Mouse (Mus musculus) intestine, postnatal 0 days (tissue): ENCODE measurements around the gene Mdm2. TPM values are rescaled to one million over a fixed set of nuclear protein-coding genes. Genes with fewer than 3 reads are reported as not detected.
"Not testable (repeated sequence)": the region's sequence is repeated elsewhere in the genome, so short reads cannot be mapped to it uniquely, and the experiment has no call there.

Experiments
- ATAC-seq: fragments of 200-750 bp; cut with Nextera tagmentation; 2 replicates; pipeline ENCODE4 v1.8.0; 2017; ENCODE audit warnings: mild to moderate bottlenecking, moderate TSS enrichment, moderate library complexity
- H3K27ac ChIP-seq: fragments of 300-500 bp; sonication (generic); 2 replicates; pipeline ENCODE4 v1.5.1; 2014; ENCODE audit warnings: mild to moderate bottlenecking, low read depth, low read length, moderate library complexity
- H3K27me3 ChIP-seq: fragments of 300-500 bp; sonication (generic); replicated peaks from 2 replicates; pipeline ENCODE4 v1.6.1; 2014; ENCODE audit warnings: low read length, mixed read lengths; ENCODE audit not compliant: control insufficient read depth, insufficient read depth
- H3K36me3 ChIP-seq: fragments of 300-500 bp; sonication (generic); 2 replicates; pipeline ENCODE4 v1.6.1; 2014; ENCODE audit warnings: mild to moderate bottlenecking, moderate library complexity; ENCODE audit not compliant: control insufficient read depth, insufficient read depth
- H3K4me1 ChIP-seq: fragments of 300-500 bp; sonication (generic); replicated peaks from 2 replicates; pipeline ENCODE4 v1.6.1; 2014; ENCODE audit warnings: antibody characterized with exemption, low read length, mixed read lengths; ENCODE audit not compliant: control insufficient read depth, insufficient read depth
- H3K4me2 ChIP-seq: fragments of 300-500 bp; sonication (generic); replicated peaks from 2 replicates; pipeline ENCODE4 v1.6.1; 2014; ENCODE audit warnings: low read depth, mild to moderate bottlenecking, moderate library complexity
- H3K4me3 ChIP-seq: fragments of 300-500 bp; sonication (generic); 2 replicates; pipeline ENCODE4 v1.5.1; 2014; ENCODE audit warnings: low read depth, low read length
- H3K9ac ChIP-seq: fragments of 300-500 bp; sonication (generic); 2 replicates; pipeline ENCODE4 v1.6.1; 2014; ENCODE audit warnings: mild to moderate bottlenecking, low read depth, low read length
- H3K9me3 ChIP-seq: fragments of 300-500 bp; sonication (generic); 2 replicates; pipeline ENCODE4 v1.6.1; 2016; ENCODE audit warnings: mixed run types; ENCODE audit not compliant: control insufficient read depth
- CTCF ChIP-seq: sonication (generic); IDR thresholded peaks from 2 replicates; pipeline ENCODE4 v1.5.1; 2016; ENCODE audit warnings: low read depth, mild to moderate bottlenecking, control low read depth, antibody characterized with exemption, moderate library complexity
- WGBS: fragments of 180-500 bp; shearing (Covaris S2); extraction: QIAGEN DNeasy Blood & Tissue Kit; methylation state at CpG from one replicate; pipeline ENCODE4 v1.1.7; 2014; 5-methylcytosine and 5-hydroxymethylcytosine counted together
- polyA plus RNA-seq: library from polyadenylated mRNA; unstranded; fragments of >200 nt; fragmentation: Nextera tagmentation; extraction: Ambion mirVana; gene quantifications from 2 replicates; pipeline ENCODE4 v1.2.1, GENCODE M21; 2015

Mdm2 gene
- polyA plus RNA-seq, 1 experiment from 2014 or later: 16.5 TPM

GRCm38 (mm10) chr10:117705806-117706205 is 4.8 kb downstream of the Mdm2 start:
- Histone ChIP-seq H3K27ac (no peak overlapping the region), H3K4me1 (0 out of 2 replicates have a peak, but pooled peaks cover 5% of the 10 kb centered on the region), H3K36me3 (peaks cover 56% of the 10 kb centered on the region), H3K27me3 (no peaks in the 10 kb centered on the region), H3K9me3 (no peaks in the 10 kb centered on the region), H3K9ac (no peak overlapping the region), H3K4me2 (no peak overlapping the region), H3K4me3 (no peak overlapping the region)
- no peak for ATAC-seq
- no peak for TF ChIP-seq CTCF

GRCm38 (mm10) chr10:117704964-117705335 is 5.6 kb downstream of the Mdm2 start:
- TF ChIP-seq CTCF: no peak
- no peak for ATAC-seq
- Histone ChIP-seq H3K4me3 (no peak overlapping the region), H3K4me1 (0 out of 2 replicates have a peak, but pooled peaks cover 5% of the 10 kb centered on the region), H3K27ac (no peak overlapping the region), H3K4me2 (no peak overlapping the region), H3K27me3 (no peaks in the 10 kb centered on the region), H3K9ac (no peak overlapping the region), H3K9me3 (no peaks in the 10 kb centered on the region), H3K36me3 (peaks cover 61% of the 10 kb centered on the region)
- WGBS: 97% methylated on average over 6 of the region's 6 CpGs

- H3K27ac ChIP-seq, H3K9me3 ChIP-seq, H3K27me3 ChIP-seq, ATAC-seq, H3K4me2 ChIP-seq, H3K9ac ChIP-seq, H3K4me3 ChIP-seq, H3K4me1 ChIP-seq: not testable (repeated sequence)
- 97% methylated on average over 6 of the region's 6 CpGs for WGBS
- H3K36me3 ChIP-seq: peaks cover 66% of the 10 kb centered on the region
Measured at GRCm38 (mm10) chr10:117704314-117704963, 6.1 kb downstream of the Mdm2 start.

GRCm38 (mm10) chr10:117703506-117703905 is 7.1 kb downstream of the Mdm2 start:
- no peak for ATAC-seq
- TF ChIP-seq CTCF: no peak
- H3K36me3 ChIP-seq: peaks cover 75% of the 10 kb centered on the region
- H3K27me3 ChIP-seq: no peaks in the 10 kb centered on the region
- WGBS: 68% methylated on average over 3 of the region's 3 CpGs
- H3K4me2 ChIP-seq: no peak overlapping the region
- H3K4me1 ChIP-seq: no peaks in the 10 kb centered on the region
- no peak overlapping the region for H3K4me3 ChIP-seq
- H3K27ac ChIP-seq: no peak overlapping the region
- H3K9ac ChIP-seq: no peak overlapping the region
- no peaks in the 10 kb centered on the region for H3K9me3 ChIP-seq

- ATAC-seq: no peak
- Histone ChIP-seq H3K27me3 (no peaks in the 10 kb centered on the region), H3K9me3 (no peaks in the 10 kb centered on the region), H3K9ac (no peak overlapping the region), H3K27ac (no peak overlapping the region), H3K4me2 (no peak overlapping the region), H3K36me3 (peaks cover 82% of the 10 kb centered on the region), H3K4me1 (no peaks in the 10 kb centered on the region), H3K4me3 (no peak overlapping the region)
- TF ChIP-seq CTCF: no peak
- WGBS: 89% methylated on average over 6 of the region's 6 CpGs
Measured at GRCm38 (mm10) chr10:117702024-117702833, 8.3 kb downstream of the Mdm2 start.

GRCm38 (mm10) chr10:117701034-117701829 is 9.3 kb downstream of the Mdm2 start:
- H3K4me3 ChIP-seq: no peak overlapping the region
- no peaks in the 10 kb centered on the region for H3K4me1 ChIP-seq
- ATAC-seq: no peak
- H3K27ac ChIP-seq: no peak overlapping the region
- 86% methylated on average over 6 of the region's 6 CpGs for WGBS
- peaks cover 82% of the 10 kb centered on the region for H3K36me3 ChIP-seq
- H3K9ac ChIP-seq: no peak overlapping the region
- no peaks in the 10 kb centered on the region for H3K9me3 ChIP-seq
- H3K4me2 ChIP-seq: no peak overlapping the region
- no peak for TF ChIP-seq CTCF
- H3K27me3 ChIP-seq: no peaks in the 10 kb centered on the region
